In genomic region chr8:80492987-80493441, GRCm38 (mm10) we compare ENCODE assay signal across 9 mouse cellular contexts. TPM values are rescaled to one million over a fixed set of nuclear protein-coding genes. Genes with fewer than 3 reads are reported as not detected.
DNase-seq lines count a peak whose midpoint lies in the region; ATAC-seq and TF ChIP-seq lines count a peak whose summit lies in the region.
"Had no signal": no experiment of that assay in that cellular context is flagged by ENCODE, and none has a peak within 500 bp of the region (broad histone marks: within the 10 kb centered on the region; RNA-seq: fewer than 3 reads in every experiment).

No protein-coding gene starts in this region.

- H3K4me1 ChIP-seq in G1E (ENCODE audit: insufficient read depth, low read depth, low read length) = peaks cover 56% of the 10 kb centered on the region
- no peaks in the 10 kb centered on the region for H3K4me1 ChIP-seq in brown adipose tissue, adult 24 weeks (ENCODE audit: control insufficient read depth, insufficient read depth, insufficient read length, low read length)
- peaks cover 41% of the 10 kb centered on the region for H3K4me1 ChIP-seq in erythroblast, embryonic 14.5 days (ENCODE audit: control insufficient read depth)
- no peaks in the 10 kb centered on the region; the same call in 1 of the 2 replicates for H3K4me1 ChIP-seq in hindbrain, embryonic 10.5 days (replicated peaks)

- peaks cover 18% of the 10 kb centered on the region for H3K36me3 ChIP-seq in G1E (replicated peaks)
- peaks cover 34% of the 10 kb centered on the region for H3K36me3 ChIP-seq in erythroblast, embryonic 14.5 days (ENCODE audit: control insufficient read depth)
- no peaks in the 10 kb centered on the region for H3K36me3 ChIP-seq in hindbrain, embryonic 10.5 days

- peak overlapping the region; percentile 70 for H3K4me3 ChIP-seq in G1E (ENCODE audit: low read depth, low read length)
- peak overlapping the region; percentile 57 for H3K4me3 ChIP-seq in brown adipose tissue, adult 24 weeks (ENCODE audit: insufficient read depth, low read depth, low read length)
- H3K4me3 ChIP-seq in erythroblast, embryonic 14.5 days (replicated peaks) = peak overlapping the region; percentile 83
- H3K4me3 ChIP-seq in hindbrain, embryonic 10.5 days = peak overlapping the region; percentile 60

- no peaks in the 10 kb centered on the region for H3K9me3 ChIP-seq in G1E (replicated peaks)
- H3K9me3 ChIP-seq in erythroblast, embryonic 14.5 days (ENCODE audit: control insufficient read depth, low read length) = no peaks in the 10 kb centered on the region
- H3K9me3 ChIP-seq in hindbrain, embryonic 10.5 days = no peaks in the 10 kb centered on the region

- H3K27me3 ChIP-seq in G1E (ENCODE audit: insufficient read depth, low read length) = peaks cover 2% of the 10 kb centered on the region; the same call in 1 of the 2 replicates
- H3K27me3 ChIP-seq in erythroblast, embryonic 14.5 days (ENCODE audit: control insufficient read depth) = no peaks in the 10 kb centered on the region
- no peaks in the 10 kb centered on the region for H3K27me3 ChIP-seq in hindbrain, embryonic 10.5 days (ENCODE audit: insufficient read depth, poor library complexity, severe bottlenecking)

- DNase-seq in G1E (ENCODE audit: low spot score) = peak; percentile 18
- DNase-seq in hindbrain, embryonic 10.5 days (ENCODE audit: low spot score) = peak; percentile 74
- peak; percentile 65 to 71 for DNase-seq in layer of hippocampus, postnatal 10 days (ENCODE audit: low spot score in 2 of 2)
- peak; percentile 58 for DNase-seq in lung, postnatal 10 days
- DNase-seq in ovary, postnatal 10 days (ENCODE audit: low spot score) = peak; percentile 21
- DNase-seq in thymus, postnatal 0 days (ENCODE audit: low spot score) = peak; percentile 81

- no peak for ATAC-seq in G1E (ENCODE audit: extremely low read depth, insufficient number of reproducible peaks, low FRiP score, poor library complexity, severe bottlenecking)

- H3K27ac ChIP-seq in brown adipose tissue, adult 24 weeks (replicated peaks; ENCODE audit: low read depth, low read length) = no peak overlapping the region
- peak overlapping the region; percentile 80 for H3K27ac ChIP-seq in hindbrain, embryonic 10.5 days

- no peak; the same call in 1 of the 2 replicates for TF ChIP-seq CTCF in G1E (IDR thresholded peaks at IDR 0.05; ENCODE audit: low read depth, low read length)

- WGBS in hindbrain, embryonic 10.5 days = under 1% methylated on average over 16 of the region's 16 CpGs

RNA-seq across cellular contexts. Expression of gene Gypa, which starts 0.6 kb away (rescaled TPM):
- total RNA-seq in G1E (2014; fragmentation: Nextera tagmentation) (161 and 227 TPM in 2 replicates), G1E (2017) (35.0 and 39.1 TPM in 2 replicates)
- 2.2 and 3.5 TPM in 2 replicates for polyA plus RNA-seq in G1E (2012)
- 1.0 TPM in 1 of 2 replicates, not detected in the other for polyA plus RNA-seq in brown adipose tissue, adult 24 weeks (2012; ENCODE audit: insufficient read depth, insufficient read length, missing spikeins)
- 36.1 and 38.2 TPM in 2 replicates for polyA plus RNA-seq in erythroblast, embryonic 14.5 days (2012)
- polyA plus RNA-seq in hindbrain, embryonic 10.5 days (2016; fragmentation: Nextera tagmentation; extraction: Ambion mirVana) = 15.7 and 19.1 TPM in 2 replicates
- not detected for total RNA-seq in layer of hippocampus, postnatal 10 days (2021)
- 0.41 and 0.52 TPM in 2 replicates for polyA plus RNA-seq in thymus, postnatal 0 days (2015; fragmentation: Nextera tagmentation; extraction: Ambion mirVana)
- total RNA-seq: layer of hippocampus, adult 8-10 months had no signal

Comparison
In these comparisons a context has a peak if more than half of its experiments do, and no peak if none do; other contexts are left out.
1. DNase-seq: peak in every context shown above with its lines; median percentile 81 in thymus, postnatal 0 days; 74 in hindbrain, embryonic 10.5 days; 68 in layer of hippocampus, postnatal 10 days; 58 in lung, postnatal 10 days; 21 in ovary, postnatal 10 days; 18 in G1E.